Mouse (Mus musculus) lung, embryonic 14.5 days (tissue): ENCODE measurements at regions not wholly inside any gene's neighbourhood (a gene's known extent, or its start where the extent isn't known, plus 50 kb on each side); places are given as distances from the start of the nearest gene placed in this dataset.

ENCODE experiments used
- ATAC-seq: fragments of 200-750 bp; cut with Nextera tagmentation; 2 replicates; pipeline ENCODE4 v1.8.0; 2017; ENCODE audit warnings: mild to moderate bottlenecking, moderate TSS enrichment, moderate library complexity; ENCODE audit not compliant: insufficient read depth
- DNase-seq: peaks from one replicate; pipeline ENCODE4 v3.0.0-alpha.2; 2015
- H3K27ac ChIP-seq: fragments of 300-500 bp; sonication (generic); 2 replicates; pipeline ENCODE4 v1.5.1; 2014; ENCODE audit warnings: low read depth, mild to moderate bottlenecking, moderate library complexity
- H3K27me3 ChIP-seq: fragments of 300-500 bp; sonication (generic); 2 replicates; pipeline ENCODE4 v1.6.1; 2014; ENCODE audit warnings: low read length, control low read depth; ENCODE audit not compliant: insufficient read depth
- H3K36me3 ChIP-seq: fragments of 300-500 bp; sonication (generic); 2 replicates; pipeline ENCODE4 v1.6.1; 2014; ENCODE audit warnings: control low read depth; ENCODE audit not compliant: insufficient read depth
- H3K4me1 ChIP-seq: fragments of 300-500 bp; sonication (generic); 2 replicates; pipeline ENCODE4 v1.6.1; 2014; ENCODE audit warnings: antibody characterized with exemption, control low read depth; ENCODE audit not compliant: insufficient read depth
- H3K4me2 ChIP-seq: fragments of 300-500 bp; sonication (generic); 2 replicates; pipeline ENCODE4 v1.6.1; 2014; ENCODE audit warnings: mild to moderate bottlenecking
- H3K4me3 ChIP-seq: fragments of 300-500 bp; sonication (generic); 2 replicates; pipeline ENCODE4 v1.5.1; 2014; ENCODE audit warnings: low read depth, low read length
- H3K9ac ChIP-seq: fragments of 300-500 bp; sonication (generic); 2 replicates; pipeline ENCODE4 v1.6.1; 2014
- H3K9me3 ChIP-seq: fragments of 300-500 bp; sonication (generic); 2 replicates; pipeline ENCODE4 v1.6.1; 2016; ENCODE audit warnings: low read depth, low read length, control low read depth
- CTCF ChIP-seq: IDR thresholded peaks from 2 replicates; pipeline ENCODE4 v1.5.1; 2016; ENCODE audit warnings: antibody characterized with exemption, low read depth
- WGBS: fragments of 180-500 bp; shearing (Covaris S2); extraction: QIAGEN DNeasy Blood & Tissue Kit; methylation state at CpG from one replicate; pipeline ENCODE4 v1.1.7; 2014; 5-methylcytosine and 5-hydroxymethylcytosine counted together

DNA sequence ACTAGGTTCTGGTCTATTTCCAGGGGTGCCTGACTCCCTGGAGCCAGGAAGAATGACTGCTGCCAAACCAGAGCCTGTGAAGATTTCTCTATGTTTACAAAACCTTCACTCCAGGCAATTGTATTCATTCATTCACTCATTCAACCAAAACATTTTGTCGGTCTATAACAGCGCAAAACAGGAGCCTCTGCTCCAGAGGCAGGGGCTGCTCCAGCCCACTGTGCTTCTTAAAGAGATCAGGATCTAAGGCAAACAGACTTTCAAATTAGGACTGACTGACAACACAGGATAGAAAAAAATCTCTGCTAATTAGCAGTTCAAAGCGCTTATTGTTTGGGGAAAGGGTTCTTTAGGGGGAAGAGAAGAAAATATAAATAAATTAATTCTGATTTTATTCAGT is 1620.8 kb downstream of the 4930444P10Rik start:
- H3K4me2 ChIP-seq = no peak overlapping the region
- no peak for DNase-seq
- no peak overlapping the region for H3K9ac ChIP-seq
- TF ChIP-seq CTCF = no peak
- H3K36me3 ChIP-seq = no peaks in the 10 kb centered on the region
- H3K4me1 ChIP-seq = no peaks in the 10 kb centered on the region
- no peak for ATAC-seq
- no peak overlapping the region for H3K4me3 ChIP-seq
- no peaks in the 10 kb centered on the region for H3K9me3 ChIP-seq
- H3K27me3 ChIP-seq = no peaks in the 10 kb centered on the region
- 27% methylated on average over 3 of the region's 3 CpGs for WGBS
- no peak overlapping the region for H3K27ac ChIP-seq

DNA sequence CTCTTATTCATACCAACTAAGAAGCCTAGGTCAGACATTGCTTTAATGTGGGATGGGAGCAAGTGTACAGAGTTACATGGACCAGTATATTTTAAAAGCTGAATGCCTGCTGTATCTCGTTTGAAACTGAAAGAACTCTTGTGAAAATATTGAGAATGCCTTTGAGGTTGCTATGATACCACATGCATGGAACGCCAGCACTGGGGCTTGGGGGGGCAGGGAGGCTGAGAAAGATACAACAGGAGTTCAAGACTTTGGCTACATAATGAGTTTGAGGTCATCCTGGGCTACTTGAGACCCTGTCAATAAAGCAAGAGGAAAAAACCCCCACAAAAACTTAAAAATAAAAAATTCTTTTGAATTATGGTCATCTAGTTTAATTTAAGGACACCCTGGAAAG is 1621.6 kb downstream of the 4930444P10Rik start:
- no peaks in the 10 kb centered on the region for H3K36me3 ChIP-seq
- H3K4me2 ChIP-seq = no peak overlapping the region
- H3K4me1 ChIP-seq = no peaks in the 10 kb centered on the region
- H3K27me3 ChIP-seq = no peaks in the 10 kb centered on the region
- no peaks in the 10 kb centered on the region for H3K9me3 ChIP-seq
- WGBS = 51% methylated on average over 2 of the region's 2 CpGs
- DNase-seq = no peak
- no peak for TF ChIP-seq CTCF
- H3K27ac ChIP-seq = no peak overlapping the region
- H3K9ac ChIP-seq = no peak overlapping the region
- ATAC-seq = no peak
- H3K4me3 ChIP-seq = no peak overlapping the region

DNA sequence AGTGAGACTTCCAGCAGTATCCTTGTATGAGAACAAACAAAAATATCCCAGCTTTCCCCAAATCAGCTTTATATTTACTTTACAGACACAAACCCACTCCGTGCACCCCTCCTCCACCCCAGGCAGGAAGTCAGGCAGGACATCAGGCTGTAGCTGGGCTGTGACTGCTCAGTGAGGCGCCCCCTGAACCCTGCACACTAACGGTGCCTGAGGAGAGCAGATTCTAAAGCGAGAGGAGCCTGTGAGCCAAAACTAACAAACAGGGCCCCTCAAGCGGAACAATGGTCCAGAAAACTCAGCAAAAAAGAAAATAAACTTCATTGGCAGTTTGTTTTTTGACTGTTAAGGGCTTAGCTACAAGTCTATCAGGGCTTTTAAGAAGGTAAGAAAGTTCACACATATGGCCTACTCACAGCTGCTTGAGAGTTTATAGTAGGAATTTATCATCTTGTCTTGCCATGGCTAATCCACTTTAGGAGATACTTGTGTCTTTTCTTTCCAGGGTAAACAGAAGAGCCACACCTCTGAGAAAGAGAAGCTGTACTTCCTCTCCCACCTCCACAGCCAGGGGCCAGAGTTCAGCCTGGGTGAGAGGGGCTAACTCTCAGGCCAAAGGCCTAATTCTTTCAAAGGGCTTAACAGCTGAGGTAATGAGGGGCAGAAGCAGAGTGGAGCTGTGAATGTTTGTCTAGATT is 1628.2 kb downstream of the 4930444P10Rik start:
- no peaks in the 10 kb centered on the region for H3K27me3 ChIP-seq
- no peak for TF ChIP-seq CTCF
- H3K4me1 ChIP-seq = no peaks in the 10 kb centered on the region
- DNase-seq = peak; percentile 47
- ATAC-seq = peak; percentile 86
- H3K27ac ChIP-seq = 0 out of 2 replicates have a peak overlapping the region, but pooled peaks have one; percentile 52
- H3K9ac ChIP-seq = no peak overlapping the region
- no peak overlapping the region for H3K4me3 ChIP-seq
- no peak overlapping the region for H3K4me2 ChIP-seq
- no peaks in the 10 kb centered on the region for H3K36me3 ChIP-seq
- WGBS = 13% methylated on average over 5 of the region's 5 CpGs
- no peaks in the 10 kb centered on the region for H3K9me3 ChIP-seq

DNA sequence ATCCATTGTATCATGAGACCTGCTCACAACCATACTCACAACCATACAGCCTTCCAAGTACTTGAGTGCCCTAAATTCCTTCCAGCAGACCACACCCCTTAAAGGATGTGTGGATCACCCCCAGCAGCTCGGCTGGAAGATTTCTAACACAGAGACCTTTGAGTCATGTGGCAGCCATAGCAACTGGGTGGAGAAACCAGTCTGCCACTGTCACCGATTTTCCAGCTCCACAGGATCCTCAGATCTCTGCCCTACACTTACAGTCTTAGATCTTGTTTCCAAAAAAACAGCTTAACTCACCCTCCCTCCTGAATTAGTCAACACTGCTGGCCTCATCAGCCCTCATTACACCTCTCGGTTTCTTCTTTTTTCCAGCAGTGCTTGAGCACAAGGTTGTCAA is 1630.6 kb downstream of the 4930444P10Rik start:
- no peak overlapping the region for H3K4me2 ChIP-seq
- H3K36me3 ChIP-seq = no peaks in the 10 kb centered on the region
- DNase-seq = no peak
- 0 out of 2 replicates have a peak, but pooled peaks have one; percentile 28 for ATAC-seq
- H3K4me3 ChIP-seq = no peak overlapping the region
- WGBS = 19% methylated on average over 3 of the region's 3 CpGs
- no peak overlapping the region for H3K27ac ChIP-seq
- no peak for TF ChIP-seq CTCF
- H3K27me3 ChIP-seq = no peaks in the 10 kb centered on the region
- H3K9ac ChIP-seq = no peak overlapping the region
- no peaks in the 10 kb centered on the region for H3K9me3 ChIP-seq
- H3K4me1 ChIP-seq = no peaks in the 10 kb centered on the region

DNA sequence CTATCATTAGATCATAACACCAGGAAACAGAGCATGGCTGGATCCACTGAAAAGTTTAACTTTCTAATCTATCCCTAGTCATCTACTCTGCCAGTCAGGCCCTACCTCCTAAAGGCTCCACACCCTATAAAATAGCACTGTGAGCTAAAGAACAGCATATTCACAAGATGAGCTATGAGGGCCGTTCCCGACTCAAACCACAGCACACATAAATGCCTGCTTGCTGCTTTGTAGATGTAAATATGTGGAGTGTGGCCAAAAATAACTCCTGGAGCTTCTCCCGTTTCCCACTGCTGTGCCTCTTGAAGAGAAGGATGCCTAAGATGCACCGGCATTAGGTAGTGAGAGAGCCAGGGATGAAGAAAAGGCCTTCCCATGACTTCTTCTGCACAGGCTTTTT is 1632.3 kb downstream of the 4930444P10Rik start:
- Histone ChIP-seq H3K9me3 (no peaks in the 10 kb centered on the region), H3K36me3 (no peaks in the 10 kb centered on the region), H3K4me2 (no peak overlapping the region), H3K27ac (no peak overlapping the region), H3K4me3 (no peak overlapping the region), H3K4me1 (no peaks in the 10 kb centered on the region), H3K9ac (no peak overlapping the region), H3K27me3 (no peaks in the 10 kb centered on the region)
- DNase-seq (no peak), ATAC-seq (no peak)
- TF ChIP-seq CTCF = no peak
- 60% methylated on average over 4 of the region's 4 CpGs for WGBS

DNA sequence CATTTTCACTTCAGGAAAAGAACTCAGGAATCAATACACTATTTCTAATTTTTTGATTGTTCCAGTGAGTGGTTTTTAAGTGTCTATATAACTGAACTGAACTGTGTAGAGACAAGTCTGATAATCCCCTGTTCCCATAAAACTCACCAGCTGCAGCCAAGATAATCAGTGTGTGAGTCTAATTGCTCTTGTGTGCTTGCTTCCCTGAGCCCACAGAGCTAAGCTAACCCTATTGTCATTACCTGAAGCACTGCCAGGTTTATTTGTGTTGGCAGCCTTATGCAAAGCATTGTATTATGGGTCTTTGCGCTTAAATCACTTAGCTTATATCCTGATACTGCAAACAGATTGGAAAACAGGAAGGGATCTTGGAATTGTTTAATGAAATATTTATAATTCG is 1663.8 kb downstream of the 4930444P10Rik start:
- H3K36me3 ChIP-seq = no peaks in the 10 kb centered on the region
- no peaks in the 10 kb centered on the region for H3K4me1 ChIP-seq
- WGBS = 68% methylated on average over 2 of the region's 2 CpGs
- no peaks in the 10 kb centered on the region for H3K27me3 ChIP-seq
- DNase-seq (no peak), ATAC-seq (no peak)
- no peaks in the 10 kb centered on the region for H3K9me3 ChIP-seq
- no peak overlapping the region for H3K4me2 ChIP-seq
- no peak overlapping the region for H3K27ac ChIP-seq
- TF ChIP-seq CTCF = no peak
- no peak overlapping the region for H3K4me3 ChIP-seq
- no peak overlapping the region for H3K9ac ChIP-seq

DNA sequence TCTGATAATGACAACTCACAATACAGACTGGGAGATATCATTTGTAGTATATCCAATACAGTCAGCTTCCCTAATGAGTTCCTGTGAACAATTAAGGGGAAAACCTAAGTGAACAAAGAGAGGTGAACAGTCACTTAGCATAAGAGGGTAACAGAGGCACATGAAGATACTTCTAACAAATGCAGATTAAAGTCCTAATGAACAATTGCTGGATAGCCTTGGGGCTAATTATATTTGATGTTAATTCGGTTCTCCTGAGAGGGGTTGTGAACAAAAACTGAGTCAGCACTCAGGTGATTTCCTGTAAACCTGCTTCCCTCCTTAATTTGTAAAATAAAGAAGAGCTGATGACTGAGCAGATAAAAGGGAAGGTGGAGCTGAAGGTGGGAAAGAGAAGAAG is 1672.1 kb downstream of the 4930444P10Rik start:
- 79% methylated on average over 1 of the region's 1 CpGs for WGBS
- H3K27me3 ChIP-seq = no peaks in the 10 kb centered on the region
- H3K4me1 ChIP-seq = no peaks in the 10 kb centered on the region
- no peak for ATAC-seq
- DNase-seq = no peak
- no peaks in the 10 kb centered on the region for H3K9me3 ChIP-seq
- no peak overlapping the region for H3K9ac ChIP-seq
- H3K27ac ChIP-seq = no peak overlapping the region
- no peak overlapping the region for H3K4me3 ChIP-seq
- TF ChIP-seq CTCF = no peak
- H3K36me3 ChIP-seq = no peaks in the 10 kb centered on the region
- H3K4me2 ChIP-seq = no peak overlapping the region
